Comparison of ENCODE assay signal across 8 mouse cellular contexts in the genomic region with DNA sequence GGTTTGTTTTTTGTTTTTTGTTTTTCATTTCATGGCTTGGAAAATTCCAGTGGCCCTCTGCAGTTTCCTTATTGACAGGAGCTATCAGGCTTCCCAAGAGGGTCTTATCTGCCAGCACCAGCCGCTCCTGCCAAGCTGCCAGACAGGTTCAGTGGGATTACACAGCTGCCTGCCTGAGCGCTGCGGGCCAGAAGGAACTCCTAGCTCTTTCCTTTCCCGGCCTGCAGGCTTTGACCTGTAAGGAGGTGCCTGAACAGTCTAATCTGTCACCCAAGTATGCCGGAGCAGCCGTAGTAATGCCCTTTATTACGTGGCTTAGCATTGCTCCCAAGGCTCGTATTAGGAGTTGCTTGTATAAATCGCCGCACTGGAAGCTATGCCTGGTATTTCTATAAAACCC. TPM values are rescaled to one million over a fixed set of nuclear protein-coding genes. Genes with fewer than 3 reads are reported as not detected.
DNase-seq lines count a peak whose midpoint lies in the region; ATAC-seq lines count a peak whose summit lies in the region.

No protein-coding gene starts in this region.

- H3K4me3 ChIP-seq in embryonic facial prominence, embryonic 13.5 days: peak overlapping the region; percentile 15; the same call in 1 of the 2 replicates
- no peak overlapping the region for H3K4me3 ChIP-seq in heart, embryonic 15.5 days

- peak; percentile 82; the same call in 1 of the 2 replicates for ATAC-seq in embryonic facial prominence, embryonic 13.5 days (ENCODE audit: insufficient number of reproducible peaks, insufficient read depth, low FRiP score, low TSS enrichment, low read depth)
- ATAC-seq in heart, embryonic 15.5 days (replicated peaks; ENCODE audit: insufficient number of reproducible peaks, insufficient read depth, low FRiP score, low read depth): peak; percentile 80
- ATAC-seq in erythroid progenitor cell, adult 5-6 weeks (replicated peaks; ENCODE audit: low FRiP score, poor library complexity, severe bottlenecking): no peak

- no peak overlapping the region for H3K9ac ChIP-seq in embryonic facial prominence, embryonic 13.5 days
- H3K9ac ChIP-seq in heart, embryonic 15.5 days: no peak overlapping the region

- no peaks in the 10 kb centered on the region for H3K36me3 ChIP-seq in embryonic facial prominence, embryonic 13.5 days
- H3K36me3 ChIP-seq in heart, embryonic 15.5 days: no peaks in the 10 kb centered on the region

- H3K27ac ChIP-seq in embryonic facial prominence, embryonic 13.5 days: no peak overlapping the region; the same call in 1 of the 2 replicates
- peak overlapping the region; percentile 93 for H3K27ac ChIP-seq in heart, embryonic 15.5 days

- H3K9me3 ChIP-seq in embryonic facial prominence, embryonic 13.5 days: no peaks in the 10 kb centered on the region
- no peaks in the 10 kb centered on the region for H3K9me3 ChIP-seq in heart, embryonic 15.5 days (replicated peaks)

- WGBS in embryonic facial prominence, embryonic 13.5 days: 7% methylated on average over 10 of the region's 10 CpGs
- 5% methylated on average over 10 of the region's 10 CpGs for WGBS in heart, embryonic 15.5 days

- H3K4me2 ChIP-seq in embryonic facial prominence, embryonic 13.5 days: peak overlapping the region; percentile 52
- H3K4me2 ChIP-seq in heart, embryonic 15.5 days: peak overlapping the region; percentile 54

- peaks cover 32% of the 10 kb centered on the region for H3K27me3 ChIP-seq in embryonic facial prominence, embryonic 13.5 days
- no peaks in the 10 kb centered on the region for H3K27me3 ChIP-seq in heart, embryonic 15.5 days

- H3K4me1 ChIP-seq in embryonic facial prominence, embryonic 13.5 days: peaks cover 33% of the 10 kb centered on the region
- peaks cover 53% of the 10 kb centered on the region for H3K4me1 ChIP-seq in heart, embryonic 15.5 days (replicated peaks)

- peak; percentile 73 for DNase-seq in kidney, postnatal 10 days
- DNase-seq in lung, postnatal 4 days: peak; percentile 83 to 92
- peak; percentile 65 for DNase-seq in urinary bladder, postnatal 25 days (ENCODE audit: low spot score)
- DNase-seq in thymus, postnatal 4 days: no peak
- no peak for DNase-seq in cerebellum, adult 9-10 months

RNA-seq across cellular contexts. Expression of a gene that starts 23.2 kb away (rescaled TPM):
- polyA plus RNA-seq in embryonic facial prominence, embryonic 13.5 days (2015; fragmentation: Nextera tagmentation; extraction: Ambion mirVana): 1.8 and 2.1 TPM in 2 replicates
- 8.3 and 8.6 TPM in 2 replicates for polyA plus RNA-seq in heart, embryonic 15.5 days (2015; fragmentation: Nextera tagmentation; extraction: Ambion mirVana)
- total RNA-seq in erythroid progenitor cell, adult 5-6 weeks (2015; ENCODE audit: low replicate concordance): not detected in 2 replicates
- 0.39 TPM in 1 of 2 replicates, not detected in the other for total RNA-seq in erythroid progenitor cell, adult 5-6 weeks (2017; ENCODE audit: low replicate concordance)

RNA-seq across cellular contexts. Expression of a gene that starts 26.7 kb away (rescaled TPM):
- polyA plus RNA-seq in embryonic facial prominence, embryonic 13.5 days (2015; fragmentation: Nextera tagmentation; extraction: Ambion mirVana): 50.7 and 61.1 TPM in 2 replicates
- polyA plus RNA-seq in heart, embryonic 15.5 days (2015; fragmentation: Nextera tagmentation; extraction: Ambion mirVana): 39.3 and 45.4 TPM in 2 replicates
- total RNA-seq in erythroid progenitor cell, adult 5-6 weeks (2015; ENCODE audit: low replicate concordance): 27.0 and 27.7 TPM in 2 replicates
- total RNA-seq in erythroid progenitor cell, adult 5-6 weeks (2017; ENCODE audit: low replicate concordance): 11.3 and 14.4 TPM in 2 replicates

RNA-seq across cellular contexts. Expression of a gene that starts 41.9 kb away (rescaled TPM):
- 47.0 and 50.4 TPM in 2 replicates for polyA plus RNA-seq in embryonic facial prominence, embryonic 13.5 days (2015; fragmentation: Nextera tagmentation; extraction: Ambion mirVana)
- 38.2 and 38.5 TPM in 2 replicates for polyA plus RNA-seq in heart, embryonic 15.5 days (2015; fragmentation: Nextera tagmentation; extraction: Ambion mirVana)
- total RNA-seq in erythroid progenitor cell, adult 5-6 weeks (2015; ENCODE audit: low replicate concordance): 13.4 and 31.7 TPM in 2 replicates
- total RNA-seq in erythroid progenitor cell, adult 5-6 weeks (2017; ENCODE audit: low replicate concordance): 9.5 and 26.3 TPM in 2 replicates

Comparison
In these comparisons a context has a peak if more than half of its experiments do, and no peak if none do; other contexts are left out.
1. DNase-seq: peak in kidney, postnatal 10 days (single experiment), lung, postnatal 4 days (2 of 2) and urinary bladder, postnatal 25 days (single experiment); none in thymus, postnatal 4 days (single experiment) and cerebellum, adult 9-10 months (single experiment).